Mouse (Mus musculus) left cerebral cortex, postnatal 14 days (tissue): ENCODE measurements around the gene Spef2. TPM values are rescaled to one million over a fixed set of nuclear protein-coding genes. Genes with fewer than 3 reads are reported as not detected.
"Not testable (repeated sequence)": the region's sequence is repeated elsewhere in the genome, so short reads cannot be mapped to it uniquely, and the experiment has no call there.

Experiments
- DNase-seq, 2 experiments: peaks; one replicate each; pipeline ENCODE4 v3.0.0; 2021 to 2022; ENCODE audit warnings: low spot score in 2 of 2, mixed read lengths in 1 of 2
- intact Hi-C: fragments of 180-260 bp; cut with DNase I; formaldehyde crosslinking; loops from one replicate; pipeline ENCODE4 v1.15.1; 2025
- total RNA-seq, 2 experiments: library from RNA; stranded (reverse); gene quantifications; 2 replicates each; pipeline ENCODE4 v1.2.3; 2021

Spef2 gene
- total RNA-seq, 2 experiments from 2014 or later: 0.70 to 0.72 TPM

DNA sequence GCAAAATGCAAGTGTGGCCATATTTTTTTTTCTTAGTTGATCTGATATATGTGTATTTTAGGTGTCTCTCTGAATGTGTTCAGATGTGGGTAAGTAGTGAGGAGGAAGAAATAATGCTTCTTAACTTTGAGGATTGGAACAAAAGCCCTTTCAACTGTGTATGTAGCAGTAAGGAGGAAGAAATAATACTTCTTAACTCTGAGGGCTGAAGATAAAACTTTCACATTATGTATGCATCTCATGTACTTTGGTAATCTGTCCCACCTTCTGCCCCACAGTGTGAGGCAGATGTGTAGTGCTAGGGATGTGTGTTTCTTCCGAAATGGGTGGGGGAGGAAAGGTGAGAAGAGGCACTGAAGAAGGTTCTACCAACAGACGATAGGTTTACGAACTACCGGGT, 181.4 kb downstream of the Spef2 start:
- intact Hi-C loops: no loop called here

DNA sequence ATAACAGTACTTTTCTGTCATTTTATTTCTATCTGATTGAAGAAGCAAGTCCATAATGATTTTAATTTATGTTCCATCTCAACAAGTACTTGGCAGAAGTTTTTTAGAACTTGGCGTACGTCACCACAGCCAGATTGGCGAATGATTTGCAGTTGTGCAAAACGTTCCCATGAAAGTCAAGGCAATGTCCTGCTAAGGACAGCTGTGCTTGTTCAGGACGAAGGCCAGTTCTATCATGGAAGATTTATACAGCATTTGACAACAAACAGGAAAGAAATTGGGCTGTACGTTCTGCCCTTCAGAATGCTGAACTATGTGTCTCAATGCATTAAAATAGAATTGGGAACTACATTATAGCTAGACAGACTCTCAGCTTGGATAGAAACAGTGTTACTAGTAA, 183.3 kb downstream of the Spef2 start:
- DNase-seq: no peak
- intact Hi-C loops: no loop called here

More for the DNA sequence above, 181.4 kb downstream of the Spef2 start:
- DNase-seq: no peak

DNA sequence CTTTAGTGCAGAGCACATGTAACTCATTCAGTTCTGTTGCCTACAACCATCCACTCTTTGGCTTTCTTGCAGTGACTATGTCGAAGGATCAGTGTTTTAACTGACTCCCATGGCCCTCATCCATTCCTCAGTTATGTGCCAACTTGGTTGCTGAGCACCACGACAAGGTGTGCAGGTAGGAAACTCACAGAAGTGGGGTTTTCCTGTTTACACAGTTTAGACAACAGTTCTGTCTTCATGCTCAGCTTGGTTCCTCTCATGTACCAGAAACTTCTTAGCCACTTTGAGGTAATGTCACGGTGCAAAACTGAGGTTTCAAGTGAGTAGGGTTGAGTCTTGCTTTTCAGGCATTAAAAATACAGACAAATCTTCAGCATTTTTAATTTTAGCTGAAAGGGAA, 184.5 kb downstream of the Spef2 start:
- no peak for DNase-seq
- intact Hi-C loops: no loop called here

DNA sequence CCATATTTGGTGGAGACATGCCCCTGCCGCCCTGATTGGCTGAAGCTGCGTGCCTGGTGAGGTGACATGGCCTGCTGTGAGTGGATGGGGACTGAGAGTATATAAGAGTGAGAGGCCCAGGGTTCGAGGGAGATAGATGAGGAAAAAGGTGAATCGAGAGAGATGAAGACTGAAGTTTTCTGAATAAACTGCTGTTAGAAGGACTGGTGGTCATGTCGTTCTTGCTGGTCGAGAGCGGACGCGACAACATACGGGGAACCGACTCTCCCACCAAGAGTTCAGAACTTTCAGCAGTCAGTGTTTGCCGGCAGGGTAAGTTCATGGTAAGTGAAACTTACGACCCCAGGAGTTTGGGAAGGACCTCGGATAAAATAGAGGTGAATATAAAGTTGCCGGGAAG, 191.4 kb downstream of the Spef2 start:
- DNase-seq, intact Hi-C loops: not testable (repeated sequence)

DNA sequence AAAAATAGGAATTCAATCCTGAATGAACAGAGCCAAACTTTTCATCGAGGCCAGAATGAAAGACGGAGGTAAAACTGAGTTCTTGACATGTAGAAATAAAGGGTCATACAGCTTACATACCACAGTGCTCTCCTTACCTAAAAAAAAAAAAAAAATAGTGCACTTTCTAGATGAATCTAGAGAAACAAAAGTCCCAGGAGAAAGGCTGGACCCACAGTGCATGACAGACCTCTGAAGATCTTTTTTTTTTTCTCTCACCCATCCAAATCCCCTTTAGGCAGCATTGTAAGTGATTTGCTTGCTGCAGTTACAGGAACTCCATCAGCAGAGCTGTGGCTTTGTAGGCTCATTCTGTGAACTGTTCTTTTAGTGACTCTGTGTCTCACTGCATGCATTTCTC, 199.7 kb downstream of the Spef2 start:
- no peak for DNase-seq
- intact Hi-C loops: no loop called here

DNA sequence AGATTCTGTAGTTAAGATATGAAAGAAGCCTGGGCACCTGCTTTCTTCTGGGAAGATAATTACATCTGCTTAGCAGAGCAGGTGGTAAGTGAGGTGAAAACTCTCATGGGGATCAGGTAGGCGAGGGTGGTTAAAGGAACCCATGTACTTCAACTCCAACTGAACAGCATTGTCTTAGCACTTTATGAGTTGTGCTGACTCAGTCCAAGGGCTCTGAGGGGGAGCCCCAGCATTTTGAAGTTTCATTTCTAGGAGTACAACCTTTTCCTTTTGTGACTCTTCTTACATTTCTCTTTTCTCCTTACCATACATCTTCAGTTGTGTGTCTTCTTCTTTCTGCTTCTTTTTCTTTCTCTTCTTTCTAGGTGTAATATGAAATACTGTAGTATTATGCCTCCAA, 213.5 kb downstream of the Spef2 start:
- DNase-seq: no peak
- intact Hi-C loops: no loop called here

DNA sequence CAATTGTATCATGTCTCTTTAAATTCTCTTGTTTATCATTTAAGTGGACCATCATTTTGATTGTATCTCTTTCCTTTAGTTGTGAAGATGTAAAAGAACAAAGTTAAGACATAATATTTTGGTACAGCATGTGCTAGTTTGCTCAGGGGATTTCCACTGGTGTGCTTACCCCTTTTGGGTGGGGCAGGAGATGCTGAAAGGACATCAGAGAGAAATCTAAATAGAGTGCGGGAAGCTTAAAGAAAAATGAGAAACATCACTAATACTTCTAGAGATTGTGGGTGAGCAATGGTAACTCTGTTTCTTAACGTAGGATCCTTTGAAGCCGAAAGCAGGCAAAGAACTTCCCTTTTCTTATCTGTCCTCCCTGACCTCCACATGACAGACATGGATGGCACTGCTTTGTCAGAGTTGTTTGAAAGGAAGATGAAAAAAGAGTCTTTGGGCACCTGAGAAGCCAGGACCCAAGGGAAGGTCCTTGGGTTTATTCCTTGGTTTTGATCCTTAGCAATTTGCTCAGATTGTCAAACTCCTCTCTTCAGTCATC, 215.2 kb downstream of the Spef2 start:
- intact Hi-C loops: no loop called here
- DNase-seq: no peak

DNA sequence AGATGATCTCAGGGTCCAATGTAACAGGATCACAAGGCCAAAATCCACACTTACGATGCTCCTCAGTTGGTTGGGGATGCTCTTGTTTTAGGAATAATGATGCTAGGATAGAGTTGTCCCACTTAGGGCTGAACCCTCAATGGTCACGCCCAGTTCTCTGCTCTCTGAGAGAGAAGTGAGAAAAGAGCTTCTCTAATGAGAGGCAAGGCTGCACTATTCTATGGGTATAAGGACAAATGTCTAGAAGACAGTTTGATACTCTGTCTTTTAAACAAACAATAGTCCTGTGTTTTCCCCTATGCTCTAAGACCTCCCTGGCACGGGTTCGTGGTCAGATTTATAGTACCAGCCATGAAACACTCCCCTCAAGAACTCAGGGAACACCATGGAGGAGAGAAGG, 218.6 kb downstream of the Spef2 start, which contains the start of gene Il7r:
TSS of gene Il7r (minus strand) at position 101 of the 400 bp plus-strand sequence.
- DNase-seq: no peak
- intact Hi-C loops: no loop called here

DNA sequence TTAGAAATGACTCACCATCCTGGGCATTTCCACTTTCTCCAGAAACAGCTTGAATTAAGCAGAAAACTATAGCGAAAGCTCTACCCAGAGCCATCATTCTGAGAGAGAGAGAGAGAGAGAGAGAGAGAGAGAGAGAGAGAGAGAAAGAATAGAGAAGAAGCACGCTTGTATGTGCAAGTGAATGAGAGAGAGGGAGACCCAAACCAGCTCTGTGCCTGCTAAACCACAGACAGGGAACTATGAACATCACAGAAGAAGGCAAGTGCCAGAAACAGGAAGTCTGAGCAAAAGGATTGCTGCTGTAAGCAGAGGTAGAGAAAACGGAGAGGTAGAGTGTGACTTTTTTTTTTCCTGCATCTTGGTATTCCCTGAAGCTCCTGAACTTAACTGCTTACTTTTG, 219.0 kb downstream of the Spef2 start:
- intact Hi-C loops: no loop called here
- no peak for DNase-seq

Other genes starting within 250 kb of the Spef2 start
- gene Il7r, start 218.7 kb downstream of the Spef2 start, total RNA-seq: under 1 TPM; 0.42 to 0.46 TPM